Mouse (Mus musculus): ENCODE data around the gene Rgs8.

DNA sequence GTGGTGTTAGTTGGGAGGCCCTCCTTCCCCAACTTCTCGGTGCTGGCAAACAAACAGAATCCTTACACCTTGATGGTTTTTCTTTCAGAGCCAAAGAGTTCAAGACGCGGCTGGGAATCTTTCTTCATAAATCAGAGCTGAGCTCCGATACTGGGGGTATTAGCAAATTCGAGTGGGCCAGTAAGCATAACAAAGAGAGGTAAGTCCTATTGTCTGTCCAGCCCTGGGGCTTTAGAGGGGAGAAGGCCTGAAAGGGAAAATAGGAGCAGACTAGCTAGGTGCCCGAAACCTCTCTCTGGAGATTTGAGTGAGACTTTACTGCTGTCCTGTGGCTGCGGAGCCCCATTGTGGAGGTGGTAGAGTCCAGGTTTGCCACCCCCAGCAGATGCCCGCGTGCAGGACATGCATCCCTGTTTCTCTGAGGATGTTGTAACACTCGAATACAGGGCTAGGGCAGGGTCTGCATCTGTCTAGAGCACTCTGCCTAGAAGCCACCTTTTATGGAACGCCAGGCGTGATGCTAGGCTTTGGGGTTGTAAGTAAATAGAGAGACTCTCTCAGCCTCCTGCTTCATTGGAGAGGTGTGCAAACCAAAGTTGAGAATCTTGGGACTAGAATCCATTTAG, 88.1 kb downstream of the Rgs8 start:
- no peak for TF ChIP-seq CTCF (IDR thresholded peaks at IDR 0.05; ENCODE audit: insufficient read depth, low read depth, low read length)
- TF ChIP-seq POLR2A (IDR thresholded peaks at IDR 0.05; ENCODE audit: insufficient read depth, low read depth, low read length): no peak
